ENCODE assay signal across 8 mouse cellular contexts in the genomic region with DNA sequence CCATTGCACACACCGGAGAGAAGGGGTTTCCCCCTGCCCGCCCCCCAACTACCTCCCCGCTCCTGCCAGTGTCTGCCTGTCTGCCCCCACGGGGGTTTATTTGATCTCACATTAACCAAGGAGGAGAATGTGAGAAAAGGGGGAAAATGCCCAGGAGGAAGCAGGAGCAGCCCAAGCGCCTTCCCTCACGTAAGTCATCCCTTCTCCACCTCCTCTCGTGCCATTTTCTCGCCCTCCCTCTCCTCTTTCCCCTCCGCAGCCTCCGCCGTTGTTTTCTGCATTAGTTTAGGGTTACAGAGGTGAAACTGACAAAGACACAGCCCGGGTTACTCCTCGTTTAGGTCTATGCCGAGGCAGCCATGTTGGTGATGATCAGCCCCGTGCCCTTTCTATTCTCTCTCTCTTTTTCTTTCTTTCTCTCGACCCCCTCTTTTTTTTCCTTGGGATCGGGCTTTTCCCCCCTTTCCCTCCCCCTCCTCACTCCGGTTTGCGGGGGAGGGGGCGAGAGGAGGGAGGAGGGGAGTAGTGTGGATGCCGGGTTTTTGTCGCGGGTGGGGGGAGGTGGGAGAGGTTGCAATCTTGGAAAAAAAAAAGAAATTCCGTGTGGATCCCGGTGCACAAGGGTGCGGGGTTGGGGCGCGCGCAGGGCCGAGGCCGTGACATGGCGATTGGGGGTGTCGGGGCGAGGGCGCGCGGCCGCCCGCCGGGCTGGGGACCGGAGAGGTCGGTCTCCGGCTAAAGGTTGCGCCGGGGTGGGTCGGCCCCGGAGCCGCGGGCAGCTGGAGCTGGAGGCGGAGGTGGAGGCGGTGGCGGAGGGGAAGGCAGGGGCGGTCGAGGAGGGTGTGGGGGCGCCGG. TPM values are rescaled to one million over a fixed set of nuclear protein-coding genes. Genes with fewer than 3 reads are reported as not detected.
A peak's percentile ranks its signal among the peaks of the same experiment; 100 is the strongest.
DNase-seq lines count a peak whose midpoint lies in the region; ATAC-seq and TF ChIP-seq lines count a peak whose summit lies in the region.

No protein-coding gene starts in this region.

- H3K4me2 ChIP-seq in heart, embryonic 16.5 days (ENCODE audit: low read depth, low read length) = peak overlapping the region; percentile 80
- H3K4me2 ChIP-seq in liver, postnatal 0 days (ENCODE audit: low read depth, low read length) = peak overlapping the region; percentile 92

- H3K9me3 ChIP-seq in heart, embryonic 16.5 days (replicated peaks; ENCODE audit: control insufficient read depth, low read length) = no peaks in the 10 kb centered on the region
- H3K9me3 ChIP-seq in liver, postnatal 0 days (ENCODE audit: low read length) = no peaks in the 10 kb centered on the region

- DNase-seq in CD4-positive, CD25-positive, alpha-beta regulatory T cell, adult 2 months (ENCODE audit: low read depth, low spot score) = peak; percentile 79
- DNase-seq in adrenal gland, postnatal 36 days = peak; percentile 39 to 41
- DNase-seq in kidney, postnatal 25 days = peak; percentile 51 to 79
- DNase-seq in liver, postnatal 0 days = peak; percentile 52
- peak; percentile 54 for DNase-seq in ovary, postnatal 10 days (ENCODE audit: low spot score)
- peak; percentile 68 for DNase-seq in thymus, postnatal 25 days

- no peak for ATAC-seq in heart, embryonic 16.5 days (replicated peaks; ENCODE audit: extremely low read depth, insufficient read depth, low FRiP score)
- ATAC-seq in liver, postnatal 0 days = peak; percentile 30

- no peak for TF ChIP-seq EP300 in liver, postnatal 0 days (IDR thresholded peaks at IDR 0.05; ENCODE audit: low read depth)

- H3K4me1 ChIP-seq in embryonic fibroblast, embryonic 13.5 days (ENCODE audit: control insufficient read depth, insufficient read depth, low read length) = peaks cover 16% of the 10 kb centered on the region
- H3K4me1 ChIP-seq in heart, embryonic 16.5 days (ENCODE audit: control insufficient read depth, insufficient read depth, low read length) = peaks cover 23% of the 10 kb centered on the region
- 0 out of 2 replicates have a peak, but pooled peaks cover 3% of the 10 kb centered on the region for H3K4me1 ChIP-seq in liver, postnatal 0 days (ENCODE audit: insufficient read depth)

- H3K36me3 ChIP-seq in heart, embryonic 16.5 days (ENCODE audit: control insufficient read depth, insufficient read depth) = no peaks in the 10 kb centered on the region
- no peaks in the 10 kb centered on the region for H3K36me3 ChIP-seq in liver, postnatal 0 days (replicated peaks; ENCODE audit: insufficient read depth, low read length)

- peak; percentile 53 for TF ChIP-seq POLR2A in embryonic fibroblast, embryonic 13.5 days (IDR thresholded peaks at IDR 0.05; ENCODE audit: low read depth, low read length)

- peak overlapping the region; percentile 97 for H3K4me3 ChIP-seq in embryonic fibroblast, embryonic 13.5 days (ENCODE audit: insufficient read depth, low read length)
- H3K4me3 ChIP-seq in heart, embryonic 16.5 days (ENCODE audit: low read length) = peak overlapping the region; percentile 70
- H3K4me3 ChIP-seq in liver, postnatal 0 days (ENCODE audit: low read depth, low read length) = peak overlapping the region; percentile 82

- TF ChIP-seq CTCF in embryonic fibroblast, embryonic 13.5 days (IDR thresholded peaks at IDR 0.05; ENCODE audit: borderline replicate concordance, insufficient read depth, low read length) = no peak
- no peak for TF ChIP-seq CTCF in liver, postnatal 0 days (IDR thresholded peaks at IDR 0.05; ENCODE audit: low read depth)

- H3K27ac ChIP-seq in embryonic fibroblast, embryonic 13.5 days (ENCODE audit: insufficient read depth, low read length) = peak overlapping the region; percentile 100
- peak overlapping the region; percentile 100 for H3K27ac ChIP-seq in heart, embryonic 16.5 days (ENCODE audit: low read length)
- peak overlapping the region; percentile 95 for H3K27ac ChIP-seq in liver, postnatal 0 days (ENCODE audit: low read depth)

- H3K9ac ChIP-seq in heart, embryonic 16.5 days (ENCODE audit: low read length) = peak overlapping the region; percentile 99
- H3K9ac ChIP-seq in liver, postnatal 0 days (replicated peaks) = peak overlapping the region; percentile 89

- H3K27me3 ChIP-seq in heart, embryonic 16.5 days (ENCODE audit: control insufficient read depth, insufficient read depth, low read length) = no peaks in the 10 kb centered on the region
- H3K27me3 ChIP-seq in liver, postnatal 0 days (ENCODE audit: insufficient read depth, low read length) = peaks cover 11% of the 10 kb centered on the region; the same call in 1 of the 2 replicates

- under 1% methylated on average over 52 of the region's 56 CpGs for WGBS in heart, embryonic 16.5 days
- WGBS in liver, postnatal 0 days (ENCODE audit: insufficient replicate concordance) = under 1% methylated on average over 31 of the region's 56 CpGs

RNA-seq across cellular contexts. Expression of a gene that starts 0.5 kb away (rescaled TPM):
- total RNA-seq in adrenal gland, postnatal 36 days (2021) = 10 to 100 TPM; 10.5 to 11.2 TPM
- 22.9 and 28.8 TPM in 2 replicates for polyA plus RNA-seq in embryonic fibroblast, embryonic 13.5 days (2011; ENCODE audit: insufficient read length, low read depth, missing spikeins)
- polyA plus RNA-seq in heart, embryonic 16.5 days (2015; fragmentation: Nextera tagmentation; extraction: Ambion mirVana) = 5.2 and 6.9 TPM in 2 replicates
- 0.62 and 0.64 TPM in 2 replicates for polyA plus RNA-seq in liver, postnatal 0 days (2015; fragmentation: Nextera tagmentation; extraction: Ambion mirVana)
